Mouse (Mus musculus) embryo, embryonic 11.5 days (tissue): ENCODE data around the gene Dmd.

Source experiments
- DNase-seq: peaks from one replicate; pipeline ENCODE4 v3.0.0-alpha.2; 2012; ENCODE audit warnings: low read depth, low spot score

Dmd gene

DNA sequence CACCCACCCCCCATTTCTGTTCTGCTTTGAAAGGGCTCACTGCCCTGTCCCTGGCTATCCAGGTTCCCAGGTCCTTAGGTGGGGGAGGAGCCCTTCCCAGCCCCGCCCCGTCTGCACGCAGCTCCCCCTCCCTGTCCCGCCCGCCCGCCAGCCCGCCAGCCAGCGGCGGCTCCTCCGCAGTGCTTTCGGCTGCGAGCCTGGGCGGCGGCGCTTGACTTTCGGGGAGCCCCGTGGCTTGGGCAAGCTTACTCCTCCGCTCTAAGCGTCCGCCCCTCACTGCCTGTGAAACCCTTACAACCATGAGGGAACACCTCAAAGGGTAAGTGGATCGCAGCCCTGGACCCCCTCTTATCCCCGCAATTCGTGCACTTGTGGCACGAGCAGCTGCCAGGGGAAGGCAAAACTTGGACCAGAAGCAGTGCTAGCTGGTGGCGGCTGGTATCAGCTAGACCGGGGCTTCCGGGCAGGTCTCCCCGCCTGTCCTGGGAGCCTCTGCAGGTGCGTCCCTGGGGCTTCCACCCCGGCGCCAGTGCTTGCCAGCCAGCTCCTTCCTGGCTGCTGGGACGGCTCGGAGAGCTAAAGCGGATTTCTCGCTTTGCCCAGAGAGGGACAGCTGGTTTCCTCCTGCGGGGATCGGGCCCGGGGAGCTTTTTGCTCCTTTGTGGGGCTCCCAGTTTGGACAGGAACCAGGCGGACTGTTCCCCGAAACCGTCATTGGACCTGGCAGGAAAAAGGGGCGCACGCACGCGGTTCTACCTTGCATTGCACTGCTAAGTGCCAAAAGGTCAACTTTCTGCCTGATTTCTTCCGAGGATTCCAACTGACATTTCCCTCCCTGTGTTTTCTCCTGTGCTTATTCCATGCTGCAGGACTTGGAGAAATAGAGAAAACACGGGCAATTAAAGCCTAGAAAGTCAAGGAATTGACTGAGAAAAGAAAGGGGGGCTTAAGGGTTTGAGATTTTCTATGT is 2099.8 kb downstream of the Dmd start:
- peak; percentile 5 for DNase-seq

DNA sequence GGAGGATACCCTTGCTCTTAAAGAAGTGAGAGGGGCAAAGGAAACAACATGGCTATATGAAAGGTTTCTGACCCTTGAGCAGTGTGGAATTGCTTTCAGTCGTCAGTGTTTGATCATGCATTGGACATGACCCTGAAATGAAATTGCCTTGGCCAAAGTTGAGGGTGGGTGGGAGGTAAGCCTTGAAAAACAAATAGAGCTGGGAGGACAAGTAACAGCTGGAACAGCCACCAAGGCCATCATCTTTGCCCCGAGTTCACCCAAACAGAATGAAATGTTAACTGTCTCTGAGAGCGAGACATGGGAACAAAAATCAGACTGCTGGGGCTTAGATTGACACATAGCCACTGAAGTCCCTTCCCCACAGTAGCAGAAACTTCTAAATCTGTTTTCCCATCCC is 2100.9 kb downstream of the Dmd start:
- DNase-seq = no peak

DNA sequence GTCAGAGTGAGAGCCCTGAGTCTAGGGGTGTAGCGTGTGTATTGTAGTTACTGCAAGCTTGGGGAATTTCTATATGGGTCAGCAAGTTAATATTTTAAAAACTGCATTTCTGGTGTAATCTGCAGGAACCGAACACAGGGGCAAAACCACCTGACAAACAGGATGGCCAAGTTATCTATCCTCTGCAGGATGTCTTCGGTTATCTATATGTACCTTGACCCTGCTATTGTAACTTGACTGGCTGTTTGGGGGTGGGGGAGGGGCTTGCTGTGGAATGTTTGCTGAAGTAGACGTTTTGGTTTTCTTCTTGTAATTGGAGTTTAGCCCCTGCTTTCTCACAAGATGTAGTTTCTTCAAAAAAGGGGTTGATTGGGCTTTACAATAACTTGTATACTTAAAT is 2124.9 kb downstream of the Dmd start:
- DNase-seq = no peak

DNA sequence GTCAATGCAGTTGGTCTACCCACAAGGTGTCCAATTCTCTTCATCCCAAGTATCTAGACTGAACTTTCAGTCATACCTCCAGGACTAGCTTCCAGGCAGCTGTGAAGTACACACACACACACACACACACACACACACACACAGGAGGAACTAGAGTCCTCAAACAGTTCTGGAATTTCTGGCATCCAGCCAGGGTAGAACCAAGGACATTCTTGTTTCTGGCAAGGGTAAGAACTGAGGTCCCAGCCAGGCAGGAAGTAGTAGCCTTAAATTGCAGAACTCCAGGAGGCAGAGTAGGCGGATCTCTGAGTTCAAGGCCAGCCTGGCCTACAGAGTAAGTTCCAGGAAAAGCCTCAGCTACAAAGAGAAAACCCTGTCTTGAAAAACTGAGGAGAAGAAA is 2128.2 kb downstream of the Dmd start:
- DNase-seq = peak; percentile 4

DNA sequence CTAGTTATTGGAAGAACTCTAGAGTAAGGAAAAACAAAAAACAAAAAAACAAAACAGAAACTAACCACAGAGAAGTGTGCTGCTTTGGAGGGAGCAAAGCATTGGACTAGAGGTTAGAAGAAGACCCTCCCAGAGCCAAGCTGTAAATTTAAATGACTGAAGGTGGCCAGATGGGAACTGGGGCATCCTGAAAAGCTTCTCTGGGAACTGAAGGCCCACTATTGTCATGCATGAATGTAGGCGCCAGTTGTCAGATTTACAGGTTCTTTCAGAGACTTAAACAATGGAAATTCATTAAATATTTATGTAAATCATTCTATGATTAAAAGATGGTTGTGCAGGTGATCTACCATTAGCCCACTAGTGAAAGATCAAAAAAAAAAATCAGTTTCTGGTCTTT is 2128.9 kb downstream of the Dmd start:
- DNase-seq = no peak

DNA sequence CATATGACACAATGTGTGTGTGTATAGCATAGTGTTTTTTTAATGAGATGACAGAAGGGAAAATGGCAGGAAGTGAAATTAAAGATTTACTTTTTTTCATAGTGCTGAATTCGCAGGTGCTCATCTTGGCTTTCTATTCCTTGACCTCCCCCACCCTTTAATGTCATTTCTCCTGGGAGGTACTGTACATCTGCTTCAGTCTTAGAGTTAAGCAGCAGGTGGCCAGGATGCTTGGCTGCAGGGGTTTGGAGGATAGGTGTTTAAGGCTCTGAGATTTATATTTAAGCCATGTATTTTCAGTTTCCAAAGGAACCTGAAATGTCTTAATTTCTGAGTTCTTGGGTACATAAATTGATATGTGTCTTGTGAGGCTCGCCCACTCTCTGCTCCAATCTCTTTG is 2130.5 kb downstream of the Dmd start:
- no peak for DNase-seq

DNA sequence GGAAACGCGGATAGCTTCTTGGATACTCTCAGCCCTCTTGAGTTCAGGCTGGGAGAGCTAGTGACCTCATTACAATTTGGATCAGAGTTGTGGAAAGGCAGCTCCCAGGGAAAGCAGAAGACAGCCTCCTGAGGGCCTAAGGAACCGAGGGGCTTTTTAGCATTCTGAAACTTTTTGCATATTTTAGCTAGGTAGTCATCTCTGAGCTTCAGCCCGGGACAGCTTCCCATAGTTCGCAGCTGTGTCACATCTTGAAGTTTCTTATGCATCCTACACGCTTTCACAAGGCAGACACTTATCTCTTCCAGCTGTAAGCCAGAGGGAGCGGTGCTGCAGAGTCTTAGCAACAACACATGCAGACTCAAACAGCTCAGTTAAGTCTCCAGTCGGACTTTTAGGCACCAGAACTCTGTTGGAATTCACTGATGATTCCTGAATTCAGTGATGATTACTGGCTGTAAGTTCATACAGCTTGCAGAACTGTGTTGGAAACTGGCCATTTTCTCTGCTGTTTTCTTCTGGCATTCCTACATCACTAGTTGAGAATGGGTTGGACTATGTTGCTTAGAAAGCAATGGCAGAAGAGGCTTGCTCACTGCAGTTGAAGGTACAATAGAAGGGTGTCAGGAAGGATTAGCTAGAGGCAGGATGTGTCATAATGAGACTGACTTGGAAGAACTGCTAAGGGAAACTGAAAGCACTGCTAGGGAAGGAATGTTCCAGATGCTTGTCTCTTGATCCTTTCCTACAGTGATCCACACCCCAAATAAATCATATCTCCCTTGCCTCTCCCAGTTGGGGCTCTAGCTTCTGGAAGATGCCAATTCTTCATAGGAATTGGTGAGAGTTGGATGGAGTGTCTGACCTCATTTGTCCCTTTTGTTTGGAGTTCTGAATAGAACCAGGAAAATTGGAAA is 2135.8 kb downstream of the Dmd start:
- DNase-seq = no peak

DNA sequence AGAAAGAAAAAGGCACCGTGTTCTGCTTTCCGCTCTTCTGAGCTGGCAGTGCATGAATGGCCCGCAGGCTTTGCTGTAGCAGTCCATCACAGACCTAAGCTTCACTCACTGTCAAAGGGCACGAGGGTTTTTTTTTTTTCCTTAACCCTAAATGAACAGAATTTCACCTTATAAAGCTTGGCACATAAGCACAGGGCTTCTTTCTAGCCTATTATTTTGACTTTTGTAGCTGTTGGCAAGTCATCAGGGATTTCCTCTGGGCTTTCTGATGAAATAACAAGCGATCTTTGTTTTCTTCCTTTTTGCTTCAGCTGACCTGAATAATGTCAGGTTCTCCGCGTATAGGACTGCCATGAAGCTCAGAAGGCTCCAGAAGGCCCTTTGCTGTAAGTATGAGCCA is 2140.8 kb downstream of the Dmd start:
- DNase-seq = no peak

DNA sequence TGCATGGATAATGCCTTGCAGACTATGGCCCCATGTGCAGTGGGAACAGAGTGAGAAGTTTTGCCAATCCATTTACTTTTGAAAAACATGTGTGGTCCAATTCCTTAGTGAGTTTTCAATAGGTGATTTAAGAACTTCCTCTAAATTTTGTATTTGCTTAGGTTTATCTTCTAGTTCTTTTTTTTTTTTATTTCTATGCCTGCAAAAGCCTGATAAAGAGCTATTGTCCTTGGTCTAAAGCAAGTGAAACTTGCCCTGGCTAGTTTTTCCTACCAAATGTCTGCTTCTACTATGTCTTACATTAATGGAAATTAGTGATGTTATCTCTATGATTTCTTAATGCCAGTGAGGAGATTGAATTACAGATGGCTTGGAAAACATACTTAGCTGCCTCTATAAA is 2144.7 kb downstream of the Dmd start:
- no peak for DNase-seq

DNA sequence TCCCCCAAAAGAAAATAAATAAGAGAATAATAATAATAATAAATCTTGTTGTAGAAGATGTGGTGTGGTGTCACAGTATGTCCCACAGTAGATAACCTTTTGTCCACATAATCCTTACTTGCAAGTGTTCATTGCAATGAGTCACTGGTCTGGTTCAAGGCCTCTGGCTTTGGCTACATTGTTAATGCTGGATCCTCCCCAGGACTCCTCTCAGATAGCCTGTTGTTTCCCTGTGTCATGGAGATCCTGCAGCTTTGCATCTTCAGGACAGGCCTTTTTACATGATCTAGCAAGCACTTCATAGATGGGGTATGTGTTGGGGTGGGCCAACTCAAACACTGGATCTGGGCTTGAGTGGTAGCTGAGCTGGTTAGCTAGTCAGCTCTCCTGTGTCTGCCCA is 2150.0 kb downstream of the Dmd start:
- DNase-seq = no peak

DNA sequence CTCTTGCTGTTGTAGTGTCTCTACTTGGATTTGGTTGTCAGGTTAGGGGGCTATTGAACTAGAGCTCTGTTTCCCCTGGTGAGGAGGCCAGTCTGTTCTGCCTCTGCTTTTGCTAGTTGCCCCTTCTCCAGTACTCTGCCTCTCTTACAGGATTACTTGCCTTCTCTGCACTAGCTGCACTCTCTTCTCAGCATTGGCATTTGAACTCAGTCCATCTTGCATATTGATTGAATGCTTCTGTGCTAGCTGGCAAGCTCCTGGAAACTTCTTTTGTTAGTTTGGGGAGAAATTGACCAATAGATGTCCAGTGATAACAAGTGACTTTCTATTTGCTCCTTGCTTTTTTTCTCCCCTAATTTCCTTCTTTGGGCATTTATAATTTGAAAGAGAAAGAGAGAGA is 2163.7 kb downstream of the Dmd start:
- DNase-seq = no peak

DNA sequence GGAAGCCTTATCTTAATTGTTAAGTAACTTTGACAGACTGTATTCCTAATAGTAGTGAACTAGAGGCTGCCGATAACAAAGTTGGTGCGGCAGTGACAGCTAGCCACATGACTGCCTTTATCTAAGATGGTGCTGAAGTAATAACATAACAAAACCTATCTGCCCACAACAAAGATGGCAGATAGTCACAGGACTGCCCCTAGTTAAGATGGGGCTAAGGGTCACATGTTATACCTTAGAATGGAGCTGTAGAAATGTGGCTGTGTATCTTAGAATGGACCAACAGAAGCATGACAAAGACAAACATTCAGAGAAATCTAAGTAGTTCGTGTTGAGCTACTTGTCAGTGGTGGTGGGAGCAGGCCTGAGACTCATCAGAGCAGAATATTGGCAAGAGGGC is 2184.0 kb downstream of the Dmd start:
- DNase-seq = no peak

DNA sequence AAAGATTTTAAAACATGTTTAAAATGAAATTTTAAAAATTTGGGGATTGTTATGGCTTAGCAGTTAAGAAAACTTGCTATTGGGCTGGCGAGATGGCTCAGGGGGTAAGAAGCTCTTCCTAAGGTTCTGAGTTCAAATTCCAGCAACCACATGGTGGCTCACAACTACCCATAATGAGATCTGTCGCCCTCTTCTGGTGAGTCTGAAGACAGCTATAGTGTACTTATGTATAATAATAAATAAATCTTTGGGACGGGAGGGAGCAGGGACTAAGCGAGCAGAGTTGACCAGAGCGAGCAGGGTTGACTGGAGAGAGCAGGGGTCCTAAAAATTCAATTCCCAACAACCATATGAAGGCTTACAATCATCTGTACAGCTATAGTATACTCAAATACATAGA is 2188.6 kb downstream of the Dmd start:
- no peak for DNase-seq

DNA sequence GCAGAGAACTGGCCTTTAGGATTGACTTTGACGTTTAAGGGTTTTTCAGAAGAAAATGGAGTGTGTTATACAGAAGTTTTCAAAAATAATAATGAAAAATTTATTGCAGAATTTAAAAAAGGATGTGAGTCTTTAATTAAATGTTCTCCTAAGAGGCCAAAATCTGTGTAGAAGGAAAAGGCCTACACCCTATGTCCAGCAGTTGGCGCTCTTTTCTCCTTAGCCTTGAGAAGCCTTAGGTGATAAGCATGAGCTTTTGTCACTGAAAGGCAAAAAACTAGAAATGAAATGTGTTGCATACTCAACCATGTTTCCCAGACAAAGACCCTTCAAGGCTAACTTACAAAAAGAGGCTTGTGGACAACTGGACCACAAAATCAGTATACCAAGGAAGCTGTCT is 2222.6 kb downstream of the Dmd start:
- no peak for DNase-seq

DNA sequence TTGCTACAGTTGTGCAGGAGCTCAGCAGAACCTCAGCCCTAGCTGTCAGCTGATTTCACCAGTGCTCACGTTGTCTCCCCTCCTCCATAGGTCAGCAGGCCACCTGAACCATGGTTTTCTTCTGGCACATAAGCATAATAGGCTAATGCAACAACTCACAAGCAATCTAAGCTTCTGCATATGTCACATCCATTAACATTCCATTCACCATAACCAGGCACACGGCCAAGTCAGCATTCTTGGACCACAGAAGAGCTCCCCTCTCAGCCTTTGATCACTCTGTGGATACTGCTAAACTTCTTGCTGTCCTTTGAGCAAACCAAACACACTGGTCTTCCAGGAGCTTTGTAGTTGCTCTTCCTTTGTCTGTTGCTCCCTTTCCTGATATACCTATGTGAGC is 2238.9 kb downstream of the Dmd start:
- no peak for DNase-seq

DNA sequence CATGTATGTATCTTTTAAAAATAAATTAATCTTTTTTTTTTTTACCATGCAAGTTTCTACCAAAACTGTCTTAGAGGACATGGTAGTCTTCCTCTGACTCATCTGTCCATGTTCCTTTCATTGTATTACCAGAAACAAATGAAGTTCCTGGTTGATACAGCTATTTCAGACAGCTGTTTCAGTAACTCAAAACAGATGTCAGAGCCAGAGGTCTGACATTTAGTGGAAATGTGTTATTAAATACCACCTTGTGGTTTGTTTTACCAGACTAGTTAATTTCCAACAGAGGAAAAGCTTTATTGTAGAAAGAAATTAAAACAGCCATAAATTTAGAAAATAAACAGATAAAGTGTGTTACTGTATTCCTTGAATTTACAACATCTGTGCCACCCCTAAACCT is 2245.2 kb downstream of the Dmd start:
- DNase-seq = no peak

DNA sequence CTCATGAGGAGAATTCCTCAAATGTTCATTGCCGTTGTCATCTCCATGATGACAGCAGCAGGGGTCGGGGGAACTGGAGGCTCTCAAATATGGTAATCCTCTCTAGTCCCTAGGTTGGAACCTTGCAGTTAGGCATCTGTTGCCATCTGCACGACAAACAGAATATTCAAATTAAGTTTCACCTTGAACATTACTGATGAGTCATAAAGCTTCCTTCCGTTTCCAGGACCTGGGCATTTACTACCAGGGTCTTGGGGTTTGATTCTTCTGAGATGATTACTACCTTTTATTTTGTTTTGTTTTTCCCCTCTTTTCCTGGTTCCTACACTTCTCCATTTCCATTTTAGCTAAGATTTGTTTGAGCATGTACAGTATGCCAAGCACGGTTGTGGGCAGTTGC is 2249.0 kb downstream of the Dmd start:
- no peak for DNase-seq

DNA sequence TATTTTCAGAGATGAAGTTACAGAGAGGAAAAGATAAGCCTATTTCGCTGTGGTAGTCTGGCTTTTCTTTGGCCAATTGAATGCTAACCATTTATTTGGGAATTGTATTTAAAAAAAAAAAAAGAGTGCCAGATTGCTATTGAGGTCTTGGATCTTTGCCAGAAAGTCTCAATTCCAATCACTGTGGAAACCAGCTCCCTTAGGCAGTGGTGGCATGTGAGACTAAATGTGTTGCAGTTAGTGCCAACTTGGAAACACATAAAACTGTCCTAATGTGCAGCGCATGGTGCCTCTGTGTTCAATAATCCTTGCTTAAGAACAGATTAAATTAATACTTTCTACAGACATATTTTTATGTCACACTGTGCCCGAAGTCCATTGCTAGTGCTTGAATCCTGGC is 2250.7 kb downstream of the Dmd start:
- DNase-seq = no peak

DNA sequence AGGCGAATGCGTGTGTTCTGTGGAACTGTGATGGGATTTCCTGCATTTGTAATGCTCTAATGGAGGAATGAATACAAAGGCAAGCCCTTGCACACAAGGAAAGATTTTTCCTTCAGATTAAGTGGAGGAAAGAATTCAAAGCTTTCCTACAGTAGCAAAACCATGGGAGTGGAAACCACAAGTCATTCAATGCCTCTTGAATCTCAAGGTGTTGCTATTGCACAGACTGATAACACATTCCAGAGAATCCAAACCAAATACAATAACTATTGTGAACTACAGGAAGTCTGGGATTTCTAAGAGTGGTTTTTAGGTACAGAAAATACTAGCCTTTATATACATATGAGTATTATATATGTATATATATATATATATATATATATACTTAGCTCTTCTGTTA is 2258.3 kb downstream of the Dmd start:
- DNase-seq = no peak

DNA sequence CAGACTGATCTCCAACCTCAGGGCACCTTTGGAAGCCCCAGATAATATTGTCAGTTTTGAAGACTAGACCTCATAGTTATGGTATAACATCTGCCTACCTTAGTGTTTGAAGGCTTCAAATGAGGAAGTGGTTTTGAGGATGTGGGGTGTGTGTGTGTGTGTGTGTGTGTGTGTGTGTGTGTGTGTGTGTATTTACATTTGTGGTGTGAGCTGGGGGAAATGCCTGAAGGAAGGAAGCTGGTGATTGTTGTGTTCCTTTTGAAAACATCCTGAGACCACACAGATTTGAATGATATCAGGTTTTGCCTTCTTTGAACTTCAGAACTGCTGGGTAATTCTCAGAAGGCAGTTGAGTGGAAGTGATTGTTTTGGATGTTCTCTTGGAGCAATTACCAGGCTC is 2278.2 kb downstream of the Dmd start:
- no peak for DNase-seq

DNA sequence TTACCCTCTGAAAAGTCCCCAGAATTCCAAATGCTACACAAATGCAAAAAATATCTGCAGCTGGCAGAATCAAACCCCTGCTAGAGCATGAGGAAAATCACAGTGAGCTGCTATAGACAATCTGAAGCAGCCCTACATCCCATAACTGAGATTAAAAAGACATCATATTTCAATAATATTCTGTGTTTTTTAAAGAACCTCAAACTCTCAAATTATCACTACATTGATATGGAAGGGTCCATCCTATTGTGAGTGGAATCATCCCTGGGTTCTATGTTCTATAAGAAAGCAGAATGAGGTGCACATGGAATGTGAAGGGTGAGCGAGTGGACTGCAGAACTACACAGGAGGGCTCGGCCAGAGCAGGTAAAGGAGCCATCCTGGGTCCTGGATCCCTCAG is 2300.7 kb downstream of the Dmd start, which contains the start of gene Fthl17a:
Gene Fthl17a (plus strand): TSS at position 301 of the 400 bp plus-strand sequence.
- no peak for DNase-seq
